ENCODE assay signal across 8 mouse cellular contexts in genomic region chr8:122474951-122475560, GRCm38 (mm10). TPM values are rescaled to one million over a fixed set of nuclear protein-coding genes. Genes with fewer than 3 reads are reported as not detected.
DNase-seq lines count a peak whose midpoint lies in the region; ATAC-seq and TF ChIP-seq lines count a peak whose summit lies in the region.

No protein-coding gene starts in this region.

- intact Hi-C loops in gastrocnemius, postnatal 14 days (cut with DNase I; ENCODE audit: low total_unique reads): no loop called here

- peak overlapping the region; percentile 98 for H3K4me3 ChIP-seq in E14TG2a.4 (replicated peaks; ENCODE audit: low read length)
- H3K4me3 ChIP-seq in liver, embryonic 15.5 days (replicated peaks): peak overlapping the region; percentile 97
- H3K4me3 ChIP-seq in neural tube, embryonic 13.5 days: peak overlapping the region; percentile 98

- peak overlapping the region; percentile 87 for H3K9ac ChIP-seq in liver, embryonic 15.5 days
- H3K9ac ChIP-seq in neural tube, embryonic 13.5 days: peak overlapping the region; percentile 95

- H3K4me2 ChIP-seq in liver, embryonic 15.5 days: peak overlapping the region; percentile 97
- peak overlapping the region; percentile 96 for H3K4me2 ChIP-seq in neural tube, embryonic 13.5 days

- H3K27me3 ChIP-seq in E14TG2a.4 (ENCODE audit: insufficient read depth, low read length): no peaks in the 10 kb centered on the region
- H3K27me3 ChIP-seq in liver, embryonic 15.5 days: no peaks in the 10 kb centered on the region
- no peaks in the 10 kb centered on the region for H3K27me3 ChIP-seq in neural tube, embryonic 13.5 days

- H3K36me3 ChIP-seq in E14TG2a.4 (ENCODE audit: insufficient read depth, low read length): peaks cover 61% of the 10 kb centered on the region
- H3K36me3 ChIP-seq in liver, embryonic 15.5 days (replicated peaks): peaks cover 35% of the 10 kb centered on the region
- peaks cover 50% of the 10 kb centered on the region for H3K36me3 ChIP-seq in neural tube, embryonic 13.5 days

- DNase-seq in A20 (ENCODE audit: low read depth, low spot score): peak; percentile 49
- peak; percentile 47 for DNase-seq in cerebellum, adult 8-10 months
- DNase-seq in gastrocnemius, postnatal 14 days: peak; percentile 34
- DNase-seq in kidney, adult 11 months: peak; percentile 51
- DNase-seq in frontal cortex, postnatal 25 days (ENCODE audit: low spot score in 2 of 2): no peak

- H3K27ac ChIP-seq in liver, embryonic 15.5 days (replicated peaks): peak overlapping the region; percentile 83
- H3K27ac ChIP-seq in neural tube, embryonic 13.5 days (replicated peaks): peak overlapping the region; percentile 87

- peaks cover 5% of the 10 kb centered on the region; the same call in 1 of the 2 replicates for H3K9me3 ChIP-seq in E14TG2a.4 (ENCODE audit: low read length)
- no peaks in the 10 kb centered on the region for H3K9me3 ChIP-seq in liver, embryonic 15.5 days (replicated peaks)
- no peaks in the 10 kb centered on the region for H3K9me3 ChIP-seq in neural tube, embryonic 13.5 days

- WGBS in liver, embryonic 15.5 days (ENCODE audit: insufficient replicate concordance): 3% methylated on average over 16 of the region's 16 CpGs
- 13% methylated on average over 16 of the region's 16 CpGs for WGBS in neural tube, embryonic 13.5 days

- no peak for TF ChIP-seq CTCF in E14TG2a.4 (conservative IDR thresholded peaks at IDR 0.05; ENCODE audit: low read length)

- peak; percentile 13; the same call in 1 of the 2 replicates for ATAC-seq in liver, embryonic 15.5 days (ENCODE audit: insufficient read depth)
- peak; percentile 12; the same call in 1 of the 2 replicates for ATAC-seq in neural tube, embryonic 13.5 days (ENCODE audit: low read depth)

- peaks cover 47% of the 10 kb centered on the region for H3K4me1 ChIP-seq in E14TG2a.4 (replicated peaks; ENCODE audit: low read depth, low read length)
- H3K4me1 ChIP-seq in liver, embryonic 15.5 days (replicated peaks): peaks cover 55% of the 10 kb centered on the region
- H3K4me1 ChIP-seq in neural tube, embryonic 13.5 days (replicated peaks): peaks cover 30% of the 10 kb centered on the region

RNA-seq across cellular contexts. Expression of gene Rnf166, which starts 0.8 kb away (rescaled TPM):
- total RNA-seq in gastrocnemius, postnatal 14 days (2021): 10 to 100 TPM; 23.9 to 28.7 TPM
- polyA plus RNA-seq in liver, embryonic 15.5 days (2015; fragmentation: Nextera tagmentation; extraction: Ambion mirVana): 11.5 and 15.1 TPM in 2 replicates
- 36.8 and 39.1 TPM in 2 replicates for polyA plus RNA-seq in neural tube, embryonic 13.5 days (2015; fragmentation: Nextera tagmentation; extraction: Ambion mirVana)

RNA-seq across cellular contexts. Expression of gene Ctu2, which starts 0.9 kb away (rescaled TPM):
- 1 to 10 TPM; 7.6 to 8.6 TPM for total RNA-seq in gastrocnemius, postnatal 14 days (2021)
- polyA plus RNA-seq in liver, embryonic 15.5 days (2015; fragmentation: Nextera tagmentation; extraction: Ambion mirVana): 12.4 and 13.1 TPM in 2 replicates
- polyA plus RNA-seq in neural tube, embryonic 13.5 days (2015; fragmentation: Nextera tagmentation; extraction: Ambion mirVana): 57.4 and 63.7 TPM in 2 replicates

RNA-seq across cellular contexts. Expression of gene Snai3, which starts 14.5 kb away (rescaled TPM):
- 1 to 10 TPM; 3.1 to 4.1 TPM for total RNA-seq in gastrocnemius, postnatal 14 days (2021)
- polyA plus RNA-seq in liver, embryonic 15.5 days (2015; fragmentation: Nextera tagmentation; extraction: Ambion mirVana): 0.38 and 0.64 TPM in 2 replicates
- 0.15 TPM in 1 of 2 replicates, not detected in the other for polyA plus RNA-seq in neural tube, embryonic 13.5 days (2015; fragmentation: Nextera tagmentation; extraction: Ambion mirVana)

RNA-seq across cellular contexts. Expression of gene Mvd, which starts 31.8 kb away (rescaled TPM):
- 1 to 10 TPM; 5.6 to 7.8 TPM for total RNA-seq in gastrocnemius, postnatal 14 days (2021)
- polyA plus RNA-seq in liver, embryonic 15.5 days (2015; fragmentation: Nextera tagmentation; extraction: Ambion mirVana): 24.3 and 25.1 TPM in 2 replicates
- 46.6 and 53.8 TPM in 2 replicates for polyA plus RNA-seq in neural tube, embryonic 13.5 days (2015; fragmentation: Nextera tagmentation; extraction: Ambion mirVana)

RNA-seq across cellular contexts. Expression of gene Cyba, which starts 42.3 kb away (rescaled TPM):
- 10 to 100 TPM; 15.3 to 18.6 TPM for total RNA-seq in gastrocnemius, postnatal 14 days (2021)
- 196 TPM in 2 replicates for polyA plus RNA-seq in liver, embryonic 15.5 days (2015; fragmentation: Nextera tagmentation; extraction: Ambion mirVana)
- 46.6 and 51.4 TPM in 2 replicates for polyA plus RNA-seq in neural tube, embryonic 13.5 days (2015; fragmentation: Nextera tagmentation; extraction: Ambion mirVana)

Comparison
In these comparisons a context has a peak if more than half of its experiments do, and no peak if none do; other contexts are left out.
1. DNase-seq: peak in A20 (single experiment), cerebellum, adult 8-10 months (single experiment), gastrocnemius, postnatal 14 days (single experiment) and kidney, adult 11 months (single experiment); none in frontal cortex, postnatal 25 days (0 of 2).
2. Peak in every context shown above with its lines, with median percentiles within 50 percentile points of each other: H3K4me3 ChIP-seq.